Mouse (Mus musculus) forelimb bud, embryonic 11.5 days (tissue): ENCODE data around the gene Olfr557.
A peak's percentile ranks its signal among the peaks of the same experiment; 100 is the strongest.

Source experiments
- DNase-seq: peaks from one replicate; pipeline ENCODE4 v3.0.0-alpha.2; 2012; ENCODE audit warnings: low read depth, low spot score

Olfr557 gene

DNA sequence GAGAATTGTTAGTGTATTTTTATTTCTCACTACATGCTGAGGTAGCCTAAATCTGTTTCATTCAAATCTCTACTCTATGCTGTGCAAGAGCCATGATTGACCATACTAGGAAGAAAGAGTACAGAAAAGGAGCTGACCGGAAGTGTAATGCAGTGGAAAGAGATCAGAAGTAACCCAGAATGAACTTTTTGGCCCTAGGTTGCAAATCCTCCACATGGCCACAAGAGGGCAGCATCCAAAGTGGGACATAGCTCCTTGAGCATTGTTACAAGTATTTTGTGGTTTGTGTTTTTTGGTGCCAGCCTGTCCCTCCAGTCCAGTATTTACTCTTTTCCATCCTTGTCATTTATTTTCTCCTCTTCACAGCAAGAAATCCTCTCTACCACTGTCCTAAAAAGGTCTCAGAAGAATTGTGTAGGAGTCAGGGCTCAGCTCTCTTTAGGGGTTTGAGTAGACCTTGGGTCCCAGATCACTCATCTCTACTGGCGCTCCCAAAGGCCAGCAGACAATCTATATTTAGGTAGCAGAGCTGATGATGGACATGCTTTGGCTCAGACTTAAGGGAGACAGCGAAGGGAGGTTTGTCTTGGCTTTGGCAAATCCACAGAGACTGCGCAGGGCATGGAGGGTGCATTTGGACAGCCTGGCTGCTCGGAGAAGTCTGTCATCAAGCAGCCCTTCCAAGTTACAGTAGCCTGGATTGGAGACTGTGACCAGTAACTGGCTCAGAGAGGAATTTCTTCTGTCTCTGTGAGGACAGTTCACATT lies at the start of gene Olfr557:
TSS of gene Olfr557 (plus strand) at position 553 of the 768 bp plus-strand sequence.
- DNase-seq: peak; percentile 40

DNA sequence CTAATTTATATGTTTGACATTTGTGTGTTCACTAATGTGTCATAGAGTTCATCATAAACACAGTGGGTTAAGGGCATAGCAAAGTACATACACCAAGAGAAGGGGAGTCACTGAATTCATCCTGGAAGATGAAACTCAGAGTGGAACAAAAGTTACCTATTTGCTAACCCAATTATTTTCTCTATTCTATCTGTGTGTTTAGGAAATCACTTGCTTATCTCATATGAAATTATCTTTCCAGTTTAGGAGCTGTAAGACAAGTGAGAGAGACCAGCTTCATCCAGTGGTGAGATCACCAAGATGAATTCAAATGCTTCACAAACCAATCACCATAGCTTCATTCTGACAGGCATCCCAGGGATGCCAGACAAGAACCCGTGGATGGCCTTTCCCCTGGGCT lies 37.2 kb upstream of the Olfr557 start, which contains the start of gene Olfr555:
TSS of gene Olfr555 (plus strand) at position 301 of the 400 bp plus-strand sequence.
- no peak for DNase-seq

DNA sequence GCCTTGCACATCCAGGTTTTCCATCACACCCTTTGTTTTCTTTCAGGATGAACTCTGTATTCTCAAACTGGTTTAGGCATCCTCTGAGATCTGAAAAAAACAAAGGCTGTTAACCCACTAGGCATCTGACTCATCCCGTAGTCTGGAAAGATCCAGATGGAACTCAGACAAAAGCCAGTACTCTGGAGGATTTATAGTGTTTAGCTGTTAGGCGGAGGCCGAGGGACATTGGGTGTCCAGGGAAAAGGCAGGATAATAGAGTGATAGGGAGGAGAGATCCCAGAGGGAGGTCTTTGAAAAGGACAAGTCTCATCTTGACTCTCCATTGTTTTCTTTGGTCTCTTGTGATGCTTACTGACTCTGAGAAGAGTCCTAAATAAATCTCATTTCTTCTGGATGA lies 31.1 kb upstream of the Olfr557 start, which contains the start of gene Olfr556:
TSS of gene Olfr556 (plus strand) at position 301 of the 400 bp plus-strand sequence.
- no peak for DNase-seq

DNA sequence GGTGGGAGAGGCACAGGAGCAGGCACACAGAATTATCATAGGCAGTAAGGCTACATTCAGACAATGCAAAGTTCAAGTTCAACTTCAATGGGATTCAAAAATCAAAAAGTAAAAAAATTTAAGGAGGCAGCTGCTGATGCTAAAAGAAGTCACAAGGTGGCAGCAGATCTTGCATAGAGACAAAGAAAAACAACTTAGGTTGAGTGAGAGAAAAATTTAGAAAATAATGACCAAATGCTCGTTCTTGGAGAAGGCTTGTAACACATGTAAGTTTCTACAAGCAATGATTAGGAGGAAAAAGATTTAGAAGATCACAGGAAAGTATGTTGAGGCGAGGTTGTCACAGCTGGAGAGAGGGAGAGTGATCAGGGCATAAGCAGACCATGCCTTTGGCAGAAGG lies 30.3 kb upstream of the Olfr557 start:
- DNase-seq: peak; percentile 11

DNA sequence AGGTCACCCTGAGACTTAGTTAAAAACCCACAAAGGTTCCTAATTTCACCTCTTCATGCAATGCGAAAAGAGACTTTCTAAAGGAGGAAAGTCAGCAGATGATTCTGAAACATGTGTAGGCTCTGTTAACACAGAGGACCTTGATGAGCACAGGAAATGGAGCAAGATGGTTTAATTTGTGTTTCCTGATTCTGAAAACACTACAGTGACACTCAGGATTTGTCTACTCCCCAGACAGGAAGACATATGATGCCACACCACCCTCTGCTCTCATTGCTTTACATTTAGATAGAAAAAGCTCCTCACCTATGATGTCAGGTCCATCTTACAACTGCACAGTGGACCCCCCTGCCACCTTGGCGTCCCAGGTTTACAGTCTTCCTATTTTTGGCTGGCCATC lies 19.5 kb upstream of the Olfr557 start:
- no peak for DNase-seq

DNA sequence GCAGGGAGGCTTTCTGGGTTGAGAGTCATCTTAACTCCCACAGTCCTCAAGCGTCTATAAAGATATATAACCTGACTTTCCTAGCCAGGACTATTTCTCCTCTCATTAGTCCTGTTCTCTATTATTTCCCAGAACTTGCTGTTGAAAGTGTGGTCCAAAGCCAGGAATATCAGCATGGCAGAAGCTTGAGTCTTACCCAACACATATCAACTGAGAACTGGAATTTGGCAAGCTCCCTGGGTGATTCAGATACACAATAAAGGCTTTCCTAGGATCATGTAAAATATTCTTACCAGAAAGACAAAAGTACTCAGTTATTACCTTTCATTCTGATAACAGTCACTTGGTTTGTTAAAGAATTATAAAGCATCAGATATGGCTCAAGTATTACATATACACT lies 13.8 kb upstream of the Olfr557 start:
- no peak for DNase-seq

DNA sequence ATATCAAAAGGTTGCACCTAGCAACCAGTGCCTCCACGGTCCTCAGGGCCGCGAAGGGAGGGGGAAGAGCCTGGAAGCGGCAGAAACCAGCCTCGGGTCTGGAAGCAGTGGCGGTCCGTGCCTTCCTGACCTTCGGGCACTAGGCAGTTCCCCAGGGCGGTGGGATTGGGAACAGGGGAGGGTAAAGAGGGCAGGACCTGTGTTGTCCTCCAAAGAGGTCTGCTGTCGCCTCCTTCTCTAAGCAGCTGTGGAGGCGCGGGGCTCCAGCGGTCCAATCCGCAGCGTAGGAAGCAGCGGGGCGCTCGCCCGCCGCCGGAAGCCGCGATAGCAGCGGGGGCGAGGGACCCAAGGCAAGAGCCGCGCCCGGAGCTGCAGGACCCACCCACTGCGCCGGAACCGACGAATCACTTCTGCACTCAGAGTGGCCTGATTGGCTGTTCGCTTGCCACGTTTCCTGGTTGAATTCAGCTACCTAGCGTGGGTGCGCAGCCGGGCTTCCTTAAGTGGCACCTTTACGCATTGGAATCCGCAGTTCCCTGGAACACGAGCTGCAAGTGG lies 8.7 kb upstream of the Olfr557 start, which contains the start of gene Trim68:
TSS of gene Trim68 (minus strand) at position 384 of the 558 bp plus-strand sequence.
- peak; percentile 87 for DNase-seq

DNA sequence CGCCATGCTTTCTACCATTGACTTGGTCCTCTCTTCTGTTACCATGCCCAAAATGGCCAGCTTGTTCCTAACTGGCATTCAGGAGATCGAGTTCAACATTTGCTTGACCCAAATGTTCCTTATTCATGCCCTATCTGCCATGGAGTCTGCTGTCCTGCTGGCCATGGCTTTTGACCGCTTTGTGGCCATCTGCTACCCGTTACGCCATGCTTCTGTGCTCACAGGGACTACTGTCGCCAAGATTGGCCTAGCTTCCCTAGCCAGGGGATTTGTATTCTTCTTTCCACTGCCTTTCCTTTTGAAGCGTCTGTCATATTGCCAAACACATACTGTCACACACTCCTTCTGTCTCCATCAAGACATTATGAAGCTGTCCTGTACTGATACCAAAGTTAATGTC lies 2.8 kb downstream of the Olfr557 start:
- DNase-seq: no peak

DNA sequence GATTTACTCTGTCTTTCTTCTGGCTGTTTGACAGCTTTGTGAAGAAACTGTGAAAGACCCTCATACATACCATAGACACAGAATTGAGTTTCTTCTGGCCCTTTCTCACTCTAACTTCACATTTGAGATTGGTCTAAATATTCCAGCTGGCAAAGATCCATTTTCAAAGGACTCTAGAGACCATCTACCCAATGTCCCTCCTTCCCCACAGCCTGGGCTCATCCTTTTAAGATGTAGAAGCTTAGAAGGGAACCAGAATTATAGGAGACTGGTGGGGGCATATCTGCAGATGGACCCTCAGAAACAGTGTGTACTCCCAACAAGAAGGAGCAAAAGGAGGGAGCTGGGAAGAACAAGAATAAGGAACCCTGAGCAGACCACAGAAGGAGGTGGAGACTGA lies 6.2 kb downstream of the Olfr557 start, which contains the start of gene Olfr558:
TSS of gene Olfr558 (plus strand) at position 301 of the 400 bp plus-strand sequence.
- no peak for DNase-seq

DNA sequence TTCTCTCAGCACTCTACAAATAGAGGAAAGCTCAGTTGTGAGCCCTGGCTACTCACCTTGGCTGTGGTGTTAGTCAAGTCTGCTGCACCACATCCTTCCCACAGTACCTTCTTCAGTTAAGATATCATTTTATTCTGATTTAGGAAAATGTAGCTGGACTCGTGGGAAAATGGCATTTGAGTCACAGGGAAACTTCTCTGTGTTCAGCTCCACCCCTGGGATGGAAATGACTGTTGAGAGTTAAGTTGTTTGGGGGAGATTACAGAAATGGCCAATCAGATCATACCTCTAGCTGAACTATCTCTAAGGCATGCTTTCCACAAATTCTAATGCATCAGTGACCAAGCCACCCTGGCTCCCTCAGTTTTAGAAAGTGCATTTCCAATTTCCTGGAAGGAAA lies 23.3 kb downstream of the Olfr557 start, which contains the start of gene Olfr33:
TSS of gene Olfr33 (minus strand) at position 101 of the 400 bp plus-strand sequence.
- no peak for DNase-seq

DNA sequence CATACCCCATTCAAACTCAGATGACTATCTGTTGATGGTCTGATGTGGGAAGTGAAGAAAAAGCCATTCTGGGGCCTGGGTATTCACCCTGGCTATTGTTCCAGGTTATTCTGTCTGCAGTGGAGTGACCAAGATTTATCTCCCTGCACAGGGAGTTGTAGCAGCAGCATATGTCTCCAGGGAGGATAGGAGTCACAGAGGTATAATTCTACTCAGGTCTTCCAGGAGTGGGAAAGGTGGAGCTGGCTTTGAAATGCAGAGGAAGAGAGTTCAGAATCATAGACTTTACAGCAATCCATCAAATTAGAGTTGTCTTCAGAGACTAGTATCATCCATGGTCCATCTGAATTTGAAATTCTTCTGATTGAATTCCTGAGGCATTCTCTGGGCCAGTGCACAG lies 31.7 kb downstream of the Olfr557 start, which contains the start of gene Olfr559:
TSS of gene Olfr559 (minus strand) at position 101 of the 400 bp plus-strand sequence.
- no peak for DNase-seq

DNA sequence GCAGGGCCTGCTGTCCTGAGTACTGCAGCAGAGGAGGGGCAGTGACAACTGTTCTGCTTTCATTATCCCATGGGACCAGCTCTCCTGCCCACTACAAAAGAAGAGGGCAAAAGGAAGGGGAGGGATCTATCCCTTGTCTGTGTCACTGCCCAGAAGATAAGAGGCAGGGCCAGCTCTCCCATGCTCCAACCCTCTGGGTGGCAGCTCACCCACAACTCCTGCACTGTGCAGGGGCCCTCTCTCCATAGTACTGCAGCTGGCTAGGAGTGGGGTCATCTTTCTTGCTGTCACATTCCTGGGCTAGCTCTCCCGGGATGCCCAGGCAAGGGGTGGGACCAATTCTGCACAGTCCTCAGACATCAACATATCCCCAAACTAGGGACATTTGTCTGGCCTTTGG lies 38.1 kb downstream of the Olfr557 start:
- no peak for DNase-seq

DNA sequence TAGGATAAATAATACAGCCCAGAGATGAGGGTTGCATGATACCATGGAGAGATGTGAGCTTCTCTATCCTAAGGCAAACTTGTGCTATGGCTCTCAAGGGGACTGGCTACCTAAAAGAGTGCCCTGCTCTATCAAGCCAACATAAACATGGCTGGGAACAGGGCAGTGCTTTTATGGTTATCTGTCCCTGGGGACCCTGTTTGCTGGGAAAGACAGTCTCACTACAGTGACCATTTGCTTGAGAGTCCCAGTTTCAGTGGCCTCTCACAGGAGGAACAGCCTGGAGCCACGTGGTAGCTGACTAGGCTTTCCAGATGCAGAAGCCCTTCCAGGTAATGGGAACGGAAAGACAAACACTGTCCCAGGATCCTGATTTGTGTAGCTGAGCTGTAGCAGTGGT lies 42.0 kb downstream of the Olfr557 start:
- DNase-seq: no peak
